Mouse (Mus musculus) embryonic facial prominence, embryonic 11.5 days (tissue): ENCODE data around the gene Pigg. TPM values are rescaled to one million over a fixed set of nuclear protein-coding genes. Genes with fewer than 3 reads are reported as not detected.
A peak's percentile ranks its signal among the peaks of the same experiment; 100 is the strongest.
"Not testable (repeated sequence)": the region's sequence is repeated elsewhere in the genome, so short reads cannot be mapped to it uniquely, and the experiment has no call there.

ENCODE experiments used
- ATAC-seq: fragments of 200-750 bp; cut with Nextera tagmentation; replicated peaks from 2 replicates; pipeline ENCODE4 v1.8.0; 2017; ENCODE audit warnings: low read depth; ENCODE audit not compliant: insufficient number of reproducible peaks, low FRiP score, low TSS enrichment
- DNase-seq: peaks from one replicate; pipeline ENCODE4 v3.0.0-alpha.2; 2015; ENCODE audit warnings: low spot score
- H3K27ac ChIP-seq: fragments of 300-500 bp; sonication (generic); replicated peaks from 2 replicates; pipeline ENCODE4 v1.5.1; 2014; ENCODE audit warnings: mild to moderate bottlenecking, low read depth, low read length, control low read depth
- H3K27me3 ChIP-seq: fragments of 300-500 bp; sonication (generic); 2 replicates; pipeline ENCODE4 v1.6.1; 2014; ENCODE audit warnings: mild to moderate bottlenecking, low read length, moderate library complexity, mixed read lengths; ENCODE audit not compliant: control insufficient read depth, insufficient read depth
- H3K36me3 ChIP-seq: fragments of 300-500 bp; sonication (generic); replicated peaks from 2 replicates; pipeline ENCODE4 v1.6.1; 2014; ENCODE audit warnings: low read depth, mild to moderate bottlenecking, low read length, moderate library complexity, mixed read lengths; ENCODE audit not compliant: control insufficient read depth, insufficient read depth
- H3K4me1 ChIP-seq: fragments of 300-500 bp; sonication (generic); 2 replicates; pipeline ENCODE4 v1.6.1; 2014; ENCODE audit warnings: low read length, mixed read lengths; ENCODE audit not compliant: control insufficient read depth, insufficient read depth
- H3K4me2 ChIP-seq: fragments of 300-500 bp; sonication (generic); 2 replicates; pipeline ENCODE4 v1.6.1; 2014; ENCODE audit warnings: low read depth, mild to moderate bottlenecking, control low read depth, low read length, moderate library complexity
- H3K4me3 ChIP-seq: fragments of 300-500 bp; sonication (generic); 2 replicates; pipeline ENCODE4 v1.5.1; 2014; ENCODE audit warnings: low read depth, low read length, control low read depth
- H3K9ac ChIP-seq: fragments of 300-500 bp; sonication (generic); replicated peaks from 2 replicates; pipeline ENCODE4 v1.6.1; 2014; ENCODE audit warnings: mild to moderate bottlenecking, control low read depth, low read length
- H3K9me3 ChIP-seq: fragments of 300-500 bp; sonication (generic); replicated peaks from 2 replicates; pipeline ENCODE4 v1.6.1; 2016; ENCODE audit warnings: mild to moderate bottlenecking, low read length, inconsistent platforms, mixed read lengths; ENCODE audit not compliant: control insufficient read depth
- WGBS: fragments of 180-500 bp; shearing (Covaris S2); extraction: QIAGEN DNeasy Blood & Tissue Kit; methylation state at CpG from one replicate; pipeline ENCODE4 v1.1.7; 2014; 5-methylcytosine and 5-hydroxymethylcytosine counted together
- polyA plus RNA-seq: library from polyadenylated mRNA; unstranded; fragments of >200 nt; fragmentation: Nextera tagmentation; extraction: Ambion mirVana; gene quantifications from 2 replicates; pipeline ENCODE4 v1.2.1, GENCODE M21; 2014

Pigg gene
- polyA plus RNA-seq, 1 experiment from 2014 or later: 2.7 TPM

- Histone ChIP-seq H3K4me2 (peak overlapping the region; percentile 71), H3K27ac (no peak overlapping the region), H3K9me3 (no peaks in the 10 kb centered on the region), H3K27me3 (no peaks in the 10 kb centered on the region), H3K36me3 (no peaks in the 10 kb centered on the region), H3K4me3 (peak overlapping the region; percentile 93), H3K4me1 (no peaks in the 10 kb centered on the region), H3K9ac (peak overlapping the region; percentile 10; the same call in 1 of the 2 replicates)
- ATAC-seq: no peak
- DNase-seq: no peak
- WGBS: 56% methylated on average over 9 of the region's 9 CpGs
These were observed 42.0 kb upstream of the Pigg start for GRCm38 (mm10) chr5:108270415-108270814.

DNA sequence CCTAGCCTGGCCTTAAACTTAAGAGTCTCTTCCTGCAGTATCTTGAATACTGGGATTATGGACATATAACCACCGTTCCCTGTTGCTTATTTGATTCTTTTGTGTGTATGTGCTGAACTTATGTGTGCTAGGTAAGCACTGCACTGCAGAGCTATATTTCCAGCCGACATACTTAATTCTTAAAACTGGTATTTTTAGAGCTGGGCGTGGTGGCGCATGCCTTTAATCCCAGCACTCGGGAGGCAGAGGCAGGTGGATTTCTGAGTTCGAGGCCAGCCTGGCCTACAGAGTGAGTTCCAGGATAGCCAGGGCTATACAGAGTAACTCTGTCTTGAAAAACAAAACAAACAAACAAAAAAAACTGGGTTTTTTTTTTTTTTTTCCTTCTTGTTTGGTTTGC is 41.1 kb upstream of the Pigg start:
- not testable (repeated sequence) for H3K4me1 ChIP-seq, H3K4me3 ChIP-seq, H3K9ac ChIP-seq, H3K27me3 ChIP-seq, DNase-seq, H3K36me3 ChIP-seq, H3K4me2 ChIP-seq, H3K9me3 ChIP-seq, ATAC-seq, H3K27ac ChIP-seq
- 94% methylated on average over 6 of the region's 6 CpGs for WGBS

DNA sequence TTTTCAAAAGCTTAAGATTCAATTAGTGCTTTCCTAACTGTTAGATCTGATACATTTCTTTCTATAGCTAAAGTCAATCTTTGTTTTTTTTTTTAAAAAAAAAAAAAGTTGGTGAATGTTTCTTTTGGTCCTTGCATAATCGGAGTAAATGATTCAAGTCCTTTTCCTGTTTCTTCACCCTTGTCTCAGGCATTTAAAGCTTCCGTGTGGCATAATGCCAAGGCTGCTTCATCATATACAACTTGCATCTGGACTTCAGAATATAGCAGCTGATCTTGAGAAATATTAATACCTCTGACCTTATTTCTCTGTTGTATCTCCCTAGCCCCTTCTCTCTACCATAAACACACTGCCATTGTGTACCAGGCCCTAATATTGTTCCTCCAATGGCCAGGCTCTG is 25.5 kb upstream of the Pigg start:
- no peak overlapping the region for H3K9ac ChIP-seq
- no peaks in the 10 kb centered on the region for H3K36me3 ChIP-seq
- H3K4me2 ChIP-seq: no peak overlapping the region
- ATAC-seq: no peak
- H3K27me3 ChIP-seq: no peaks in the 10 kb centered on the region
- no peak for DNase-seq
- H3K9me3 ChIP-seq: no peaks in the 10 kb centered on the region
- 84% methylated on average over 2 of the region's 2 CpGs for WGBS
- no peaks in the 10 kb centered on the region for H3K4me1 ChIP-seq
- H3K27ac ChIP-seq: no peak overlapping the region
- H3K4me3 ChIP-seq: no peak overlapping the region

GRCm38 (mm10) chr5:108301567-108301966 is 10.8 kb upstream of the Pigg start:
- H3K9ac ChIP-seq: no peak overlapping the region
- ATAC-seq (no peak), DNase-seq (no peak)
- 68% methylated on average over 3 of the region's 3 CpGs for WGBS
- no peaks in the 10 kb centered on the region for H3K9me3 ChIP-seq
- no peaks in the 10 kb centered on the region for H3K36me3 ChIP-seq
- H3K4me1 ChIP-seq: no peaks in the 10 kb centered on the region
- no peak overlapping the region for H3K4me3 ChIP-seq
- H3K4me2 ChIP-seq: no peak overlapping the region
- no peak overlapping the region for H3K27ac ChIP-seq
- H3K27me3 ChIP-seq: no peaks in the 10 kb centered on the region

DNA sequence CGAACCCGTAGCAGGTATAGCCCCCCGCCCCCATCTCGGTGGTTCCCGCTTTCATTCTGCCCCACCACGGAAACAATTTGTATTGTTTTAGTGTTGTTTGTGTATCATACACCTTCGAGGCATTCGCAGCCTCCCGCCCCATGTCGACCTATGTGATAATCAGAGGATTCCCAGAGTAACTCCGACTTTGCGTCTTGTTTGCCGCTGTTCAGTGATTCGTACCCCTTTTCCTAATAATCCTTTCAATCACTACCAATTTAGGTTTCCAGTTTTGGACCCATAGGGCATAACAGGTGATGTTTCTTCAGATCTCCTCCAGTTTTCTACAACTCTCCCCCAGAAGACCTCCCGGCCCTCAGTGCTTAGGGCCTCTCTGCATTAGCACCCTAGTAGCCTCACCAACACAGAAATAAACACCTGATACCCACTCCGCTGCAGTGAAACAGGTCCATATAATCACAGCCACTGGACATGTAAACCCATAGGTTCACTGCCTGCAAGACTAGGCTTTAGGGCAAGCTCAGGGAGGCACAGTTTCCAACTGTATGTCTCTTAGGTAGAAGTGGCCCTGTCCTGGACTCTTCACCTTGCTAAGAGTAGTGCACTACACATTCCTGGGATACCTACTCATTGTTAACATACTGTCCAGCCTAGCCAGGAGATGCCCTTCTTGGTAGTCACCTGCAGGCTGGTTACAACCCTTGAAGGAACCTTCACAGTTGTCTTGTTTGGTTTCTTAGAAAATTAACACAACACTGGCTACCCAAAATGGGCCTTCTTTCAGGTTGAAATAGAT is 854 bp downstream of the Pigg start:
- DNase-seq (no peak), ATAC-seq (no peak)
- H3K9ac ChIP-seq: peak overlapping the region; percentile 62
- no peaks in the 10 kb centered on the region for H3K36me3 ChIP-seq
- no peaks in the 10 kb centered on the region for H3K9me3 ChIP-seq
- peaks cover 3% of the 10 kb centered on the region; the same call in 1 of the 2 replicates for H3K4me1 ChIP-seq
- no peak overlapping the region for H3K27ac ChIP-seq
- H3K4me2 ChIP-seq: peak overlapping the region; percentile 74
- no peaks in the 10 kb centered on the region for H3K27me3 ChIP-seq
- peak overlapping the region; percentile 67 for H3K4me3 ChIP-seq
- 7% methylated on average over 16 of the region's 16 CpGs for WGBS

GRCm38 (mm10) chr5:108331051-108331450 is 18.6 kb downstream of the Pigg start:
- DNase-seq: no peak
- Histone ChIP-seq H3K4me3 (no peak overlapping the region), H3K27ac (no peak overlapping the region), H3K4me2 (no peak overlapping the region), H3K9ac (no peak overlapping the region), H3K4me1 (no peaks in the 10 kb centered on the region), H3K27me3 (no peaks in the 10 kb centered on the region), H3K36me3 (no peaks in the 10 kb centered on the region; the same call in none of the 2 replicates), H3K9me3 (no peaks in the 10 kb centered on the region)
- no peak for ATAC-seq
- 85% methylated on average over 1 of the region's 1 CpGs for WGBS

GRCm38 (mm10) chr5:108337385-108337784 is 25.0 kb downstream of the Pigg start:
- Histone ChIP-seq H3K9ac (no peak overlapping the region), H3K9me3 (no peaks in the 10 kb centered on the region), H3K36me3 (no peaks in the 10 kb centered on the region), H3K27me3 (no peaks in the 10 kb centered on the region), H3K27ac (no peak overlapping the region), H3K4me1 (no peaks in the 10 kb centered on the region), H3K4me3 (no peak overlapping the region), H3K4me2 (no peak overlapping the region)
- WGBS: 75% methylated on average over 4 of the region's 4 CpGs
- no peak for ATAC-seq
- no peak for DNase-seq

DNA sequence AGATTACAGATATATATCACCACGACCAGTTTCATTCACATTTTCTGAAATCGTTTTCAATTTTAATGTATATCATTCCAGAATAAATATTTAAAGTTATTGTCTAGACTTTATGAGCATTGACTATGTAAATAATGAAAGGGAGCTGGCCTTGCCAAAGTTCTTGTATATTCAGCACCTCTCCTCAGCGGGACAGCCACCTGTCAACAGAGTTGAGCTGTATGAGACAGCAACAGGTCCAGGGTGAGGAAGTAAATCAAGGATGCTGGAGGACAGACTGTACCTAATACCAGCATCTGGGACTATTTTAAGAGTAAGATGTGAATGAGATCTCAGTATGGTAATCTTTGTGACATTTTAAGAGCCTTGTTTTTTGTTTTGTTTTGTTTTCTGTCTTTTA is 25.6 kb downstream of the Pigg start:
- no peak for ATAC-seq

More for the DNA sequence above, 25.6 kb downstream of the Pigg start:
- Histone ChIP-seq H3K4me2 (no peak overlapping the region), H3K36me3 (no peaks in the 10 kb centered on the region), H3K9ac (no peak overlapping the region), H3K4me1 (no peaks in the 10 kb centered on the region), H3K27me3 (no peaks in the 10 kb centered on the region), H3K9me3 (no peaks in the 10 kb centered on the region), H3K4me3 (no peak overlapping the region), H3K27ac (no peak overlapping the region)
- 83% methylated on average over 3 of the region's 3 CpGs for WGBS
- no peak for DNase-seq
